Mouse (Mus musculus) hindbrain, embryonic 11.5 days (tissue): ENCODE data around the gene Fam53a. TPM values are rescaled to one million over a fixed set of nuclear protein-coding genes. Genes with fewer than 3 reads are reported as not detected.
A peak's percentile ranks its signal among the peaks of the same experiment; 100 is the strongest.

Experiments
- ATAC-seq: fragments of 200-750 bp; cut with Nextera tagmentation; 2 replicates; pipeline ENCODE4 v1.8.0; 2017; ENCODE audit warnings: mild to moderate bottlenecking, moderate TSS enrichment, moderate library complexity; ENCODE audit not compliant: low FRiP score
- DNase-seq: peaks from one replicate; pipeline ENCODE4 v3.0.0-alpha.2; 2015; ENCODE audit warnings: low spot score
- H3K27ac ChIP-seq: fragments of 300-500 bp; sonication (generic); 2 replicates; pipeline ENCODE4 v1.5.1; 2014; ENCODE audit warnings: mild to moderate bottlenecking, low read depth, low read length
- H3K27me3 ChIP-seq: fragments of 300-500 bp; sonication (generic); 2 replicates; pipeline ENCODE4 v1.6.1; 2014; ENCODE audit warnings: mild to moderate bottlenecking, low read length, moderate library complexity, mixed read lengths; ENCODE audit not compliant: control insufficient read depth, insufficient read depth
- H3K36me3 ChIP-seq: fragments of 300-500 bp; sonication (generic); 2 replicates; pipeline ENCODE4 v1.6.1; 2014; ENCODE audit warnings: mild to moderate bottlenecking, low read length, moderate library complexity, mixed read lengths; ENCODE audit not compliant: control insufficient read depth, insufficient read depth
- H3K4me1 ChIP-seq: fragments of 300-500 bp; sonication (generic); replicated peaks from 2 replicates; pipeline ENCODE4 v1.6.1; 2014; ENCODE audit warnings: low read length, mixed read lengths; ENCODE audit not compliant: control insufficient read depth, insufficient read depth
- H3K4me2 ChIP-seq: fragments of 300-500 bp; sonication (generic); replicated peaks from 2 replicates; pipeline ENCODE4 v1.6.1; 2014; ENCODE audit warnings: mild to moderate bottlenecking, low read depth, low read length
- H3K4me3 ChIP-seq: fragments of 300-500 bp; sonication (generic); 2 replicates; pipeline ENCODE4 v1.5.1; 2014; ENCODE audit warnings: low read depth, low read length
- H3K9ac ChIP-seq: fragments of 300-500 bp; sonication (generic); 2 replicates; pipeline ENCODE4 v1.6.1; 2014; ENCODE audit warnings: low read depth, low read length
- H3K9me3 ChIP-seq: fragments of 300-500 bp; sonication (generic); 2 replicates; pipeline ENCODE4 v1.6.1; 2016; ENCODE audit warnings: low read length; ENCODE audit not compliant: control insufficient read depth
- WGBS: fragments of 180-500 bp; shearing (Covaris S2); extraction: QIAGEN DNeasy Blood & Tissue Kit; methylation state at CpG from one replicate; pipeline ENCODE4 v1.1.7; 2014; 5-methylcytosine and 5-hydroxymethylcytosine counted together
- polyA plus RNA-seq: library from polyadenylated mRNA; unstranded; fragments of >200 nt; fragmentation: Nextera tagmentation; extraction: Ambion mirVana; gene quantifications from 2 replicates; pipeline ENCODE4 v1.2.1, GENCODE M21; 2014

The Fam53a gene
- polyA plus RNA-seq, 1 experiment from 2014 or later, result 50.3 TPM

DNA sequence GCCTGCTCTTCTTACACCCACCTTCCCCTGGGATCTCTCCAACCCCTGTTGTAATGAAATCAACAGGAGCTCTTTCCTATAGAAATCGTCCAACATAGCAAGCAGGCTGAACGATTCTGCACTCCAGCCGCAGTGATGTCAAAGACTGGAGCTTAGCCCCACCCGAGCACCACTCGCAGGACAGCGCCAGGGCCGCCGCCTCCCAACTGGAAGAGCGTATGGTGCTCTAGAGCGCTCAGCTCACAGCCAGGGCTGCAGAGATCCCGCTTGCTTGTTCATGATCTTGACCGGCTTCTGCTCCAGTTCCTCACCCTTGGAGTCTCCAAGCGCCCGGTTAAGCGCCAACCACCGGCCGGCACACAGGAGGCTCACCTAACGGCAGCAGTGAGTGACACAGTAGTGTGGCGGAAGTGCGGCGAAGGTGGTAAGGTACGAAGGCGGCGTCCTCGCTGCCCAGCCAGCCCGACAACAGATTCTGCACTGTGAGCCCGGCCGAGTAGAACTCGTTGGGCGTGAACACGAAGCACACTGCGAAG is 27.9 kb upstream of the Fam53a start:
- DNase-seq, result no peak
- Histone ChIP-seq H3K27me3 (no peaks in the 10 kb centered on the region), H3K36me3 (peaks cover 6% of the 10 kb centered on the region), H3K4me1 (peaks cover 7% of the 10 kb centered on the region; the same call in 1 of the 2 replicates), H3K9me3 (no peaks in the 10 kb centered on the region), H3K4me2 (peak overlapping the region; percentile 90), H3K9ac (peak overlapping the region; percentile 70), H3K27ac (peak overlapping the region; percentile 56; the same call in 1 of the 2 replicates), H3K4me3 (peak overlapping the region; percentile 76)
- under 1% methylated on average over 32 of the region's 32 CpGs for WGBS
- peak; percentile 28; the same call in 1 of the 2 replicates for ATAC-seq

DNA sequence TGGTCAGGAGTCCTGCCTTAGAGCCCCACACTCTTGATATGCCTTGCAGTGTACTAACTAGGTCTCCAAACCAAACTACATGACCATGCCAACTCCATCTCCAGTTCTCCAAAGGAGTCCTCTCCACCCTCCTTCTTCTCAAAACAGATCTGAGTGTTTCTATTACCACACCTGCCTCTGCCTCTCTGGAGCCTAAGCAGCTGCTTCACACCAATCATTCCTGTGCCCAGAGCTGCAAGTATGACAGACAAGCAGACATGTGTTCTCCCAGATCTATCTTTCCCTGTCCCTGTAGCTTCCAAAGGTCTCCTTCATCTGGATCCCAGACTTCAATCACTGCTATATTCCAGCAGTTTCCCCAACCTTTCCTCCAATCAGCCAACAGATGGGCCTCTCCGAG is 27.3 kb upstream of the Fam53a start:
- no peak for ATAC-seq
- peak overlapping the region; percentile 70 for H3K9ac ChIP-seq
- H3K4me1 ChIP-seq, result peaks cover 7% of the 10 kb centered on the region; the same call in 1 of the 2 replicates
- no peak for DNase-seq
- no peaks in the 10 kb centered on the region for H3K9me3 ChIP-seq
- H3K4me2 ChIP-seq, result peak overlapping the region; percentile 90
- peak overlapping the region; percentile 76 for H3K4me3 ChIP-seq
- no peak overlapping the region; the same call in 1 of the 2 replicates for H3K27ac ChIP-seq
- peaks cover 3% of the 10 kb centered on the region for H3K36me3 ChIP-seq
- WGBS, result 50% methylated on average over 1 of the region's 1 CpGs
- H3K27me3 ChIP-seq, result no peaks in the 10 kb centered on the region

DNA sequence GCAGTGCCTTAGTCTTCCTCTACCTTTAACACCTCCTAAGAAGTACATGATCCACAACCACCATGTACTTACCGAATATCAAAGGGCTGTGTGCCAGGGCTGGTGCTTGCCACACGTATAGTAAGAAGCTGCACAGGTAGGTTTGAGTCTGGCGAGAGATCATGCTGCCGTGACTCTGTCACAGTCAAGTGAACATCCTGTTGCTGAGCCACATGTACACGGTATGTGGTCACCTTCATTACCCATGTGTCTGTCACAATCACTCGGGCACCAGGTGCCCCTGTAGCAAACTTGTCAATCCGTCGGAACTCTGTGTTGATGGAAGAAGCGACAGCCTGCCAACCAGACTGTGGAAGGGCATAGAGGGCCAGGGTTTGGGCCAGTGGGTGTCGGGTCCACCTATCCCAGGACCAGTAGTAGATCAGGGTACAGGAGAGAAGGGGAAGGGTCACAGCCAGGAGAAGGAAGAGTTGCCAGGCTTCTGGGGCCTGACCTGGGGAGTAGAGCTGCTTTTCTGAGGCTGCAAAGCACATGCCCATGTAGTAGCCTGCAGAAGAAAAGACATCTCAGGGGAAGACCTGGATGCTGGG is 25.9 kb upstream of the Fam53a start:
- WGBS, result 93% methylated on average over 10 of the region's 10 CpGs
- Histone ChIP-seq H3K36me3 (no peaks in the 10 kb centered on the region; the same call in 1 of the 2 replicates), H3K27me3 (no peaks in the 10 kb centered on the region), H3K9me3 (no peaks in the 10 kb centered on the region), H3K9ac (no peak overlapping the region), H3K4me1 (peaks cover 9% of the 10 kb centered on the region), H3K4me2 (no peak overlapping the region), H3K27ac (no peak overlapping the region), H3K4me3 (no peak overlapping the region)
- no peak for ATAC-seq
- DNase-seq, result no peak

DNA sequence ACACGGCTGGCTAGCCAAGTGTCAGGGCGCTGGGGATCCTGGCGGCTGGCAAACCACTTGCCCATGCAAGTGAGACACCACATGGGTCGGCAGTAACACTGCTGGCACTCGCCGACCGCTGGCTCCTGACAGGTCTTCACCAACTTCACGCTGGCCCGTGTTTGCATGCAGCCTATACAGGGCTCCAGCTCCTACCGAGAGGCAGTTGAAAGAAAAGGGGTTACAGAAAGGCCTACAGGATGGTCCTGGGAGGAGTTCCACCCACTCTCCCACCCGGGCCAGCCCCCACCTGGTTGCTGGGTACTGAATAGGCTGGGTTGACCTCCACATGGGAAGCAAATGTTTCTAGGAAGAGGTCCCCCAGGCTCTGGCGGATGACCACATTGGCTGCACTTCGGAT is 25.0 kb upstream of the Fam53a start:
- ATAC-seq, result no peak
- Histone ChIP-seq H3K4me2 (no peak overlapping the region), H3K27me3 (no peaks in the 10 kb centered on the region), H3K27ac (no peak overlapping the region), H3K36me3 (no peaks in the 10 kb centered on the region; the same call in 1 of the 2 replicates), H3K9me3 (no peaks in the 10 kb centered on the region), H3K9ac (no peak overlapping the region), H3K4me1 (peaks cover 9% of the 10 kb centered on the region), H3K4me3 (no peak overlapping the region)
- 94% methylated on average over 13 of the region's 13 CpGs for WGBS
- DNase-seq, result no peak

DNA sequence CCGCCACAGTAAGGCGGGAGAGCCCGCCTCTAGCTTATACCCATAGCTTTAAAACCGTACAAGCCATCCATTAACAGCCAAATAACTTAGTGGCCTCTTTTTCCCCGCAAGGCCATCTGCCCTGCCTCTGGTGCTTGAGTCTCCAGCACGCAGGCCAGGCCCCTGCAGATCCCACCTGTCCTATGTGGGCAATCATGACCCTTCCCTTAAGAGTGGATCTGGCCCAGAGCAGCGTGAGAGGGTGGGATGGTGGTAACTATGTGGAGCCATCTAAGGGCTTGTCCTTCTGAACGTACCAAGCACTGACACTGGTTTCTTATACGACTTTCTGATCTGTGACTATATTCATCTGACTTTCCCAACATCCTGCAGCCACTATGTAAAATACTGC is 23.3 kb upstream of the Fam53a start:
- H3K27ac ChIP-seq, result no peak overlapping the region; the same call in 1 of the 2 replicates
- H3K4me2 ChIP-seq, result peak overlapping the region; percentile 68
- DNase-seq (no peak), ATAC-seq (peak; percentile 61)
- H3K27me3 ChIP-seq, result no peaks in the 10 kb centered on the region
- peak overlapping the region; percentile 13; the same call in 1 of the 2 replicates for H3K9ac ChIP-seq
- H3K36me3 ChIP-seq, result no peaks in the 10 kb centered on the region; the same call in 1 of the 2 replicates
- H3K4me3 ChIP-seq, result peak overlapping the region; percentile 78; the same call in 1 of the 2 replicates
- no peaks in the 10 kb centered on the region for H3K9me3 ChIP-seq
- 3% methylated on average over 9 of the region's 9 CpGs for WGBS
- H3K4me1 ChIP-seq, result peaks cover 8% of the 10 kb centered on the region

DNA sequence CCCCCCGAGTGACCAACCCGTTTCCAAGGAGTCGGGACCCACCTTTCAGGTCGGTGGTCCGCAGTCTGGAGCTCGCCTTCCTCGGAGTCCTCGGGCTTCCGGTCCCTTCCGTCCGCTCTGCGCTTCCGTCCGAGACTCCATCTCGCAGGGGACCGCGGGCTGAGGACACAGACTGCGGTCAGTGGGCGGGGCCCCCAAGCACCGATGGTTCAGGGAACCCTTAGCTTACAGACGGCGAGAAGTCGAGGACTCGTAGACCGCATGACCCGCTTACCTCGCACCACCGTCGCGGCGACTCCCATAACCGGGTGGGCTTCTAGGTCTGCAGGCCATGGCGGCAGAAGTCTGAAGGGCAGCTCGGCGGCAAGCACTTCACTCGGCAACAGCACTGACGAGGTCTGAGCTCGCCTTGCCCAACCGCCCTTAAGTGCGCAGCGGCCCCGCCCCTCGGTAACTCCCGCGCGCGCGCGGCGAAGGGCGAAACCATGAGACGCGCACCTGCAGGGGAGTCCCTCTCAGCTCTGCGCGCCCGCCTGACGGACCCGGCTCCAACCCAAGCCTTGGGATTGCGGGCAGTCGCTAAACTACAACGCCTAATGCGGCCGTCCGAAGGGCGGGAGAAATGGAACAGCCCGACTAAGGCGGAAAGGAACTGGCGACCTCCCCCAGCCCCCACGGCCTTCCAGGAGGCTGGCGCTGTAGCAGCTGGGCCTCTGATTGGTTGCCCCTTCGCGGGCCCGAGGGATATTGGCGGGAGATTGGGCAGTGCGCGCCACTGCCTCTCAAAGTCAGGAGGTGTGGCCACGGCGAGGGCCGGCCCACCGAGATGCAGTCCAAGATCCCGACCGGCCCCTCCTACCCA is 22.7 kb upstream of the Fam53a start, which contains the start of gene Slbp:
Gene Slbp, minus strand, starts transcription at position 654 of the 862 bp plus-strand sequence.
- H3K36me3 ChIP-seq, result no peaks in the 10 kb centered on the region; the same call in 1 of the 2 replicates

DNA sequence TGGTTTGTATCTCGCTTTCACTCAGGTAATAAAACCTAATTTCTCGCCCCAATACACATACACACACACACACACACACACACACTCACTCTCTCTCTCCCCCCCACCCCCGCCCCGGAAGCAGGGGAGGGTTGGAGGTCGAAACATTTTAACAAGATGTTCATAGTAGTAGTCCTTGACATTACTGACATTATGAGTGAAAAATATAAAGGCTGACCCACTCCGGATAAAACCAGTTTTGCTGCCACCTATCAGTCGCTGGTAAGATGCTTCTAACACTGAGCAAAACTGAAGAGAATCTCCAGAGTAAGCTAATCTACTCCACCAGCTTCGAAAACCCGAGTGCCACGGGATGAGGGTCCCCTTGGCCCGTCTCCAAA is 22.1 kb upstream of the Fam53a start:
- Histone ChIP-seq H3K27me3 (no peaks in the 10 kb centered on the region), H3K4me2 (peak overlapping the region; percentile 68), H3K36me3 (no peaks in the 10 kb centered on the region; the same call in 1 of the 2 replicates), H3K9me3 (no peaks in the 10 kb centered on the region), H3K4me1 (peaks cover 3% of the 10 kb centered on the region), H3K9ac (peak overlapping the region; percentile 76), H3K27ac (peak overlapping the region; percentile 96), H3K4me3 (peak overlapping the region; percentile 78)
- WGBS, result under 1% methylated on average over 11 of the region's 11 CpGs
- ATAC-seq, result no peak
- no peak for DNase-seq

More for the DNA sequence above, 22.7 kb upstream of the Fam53a start, which contains the start of gene Slbp:
- Histone ChIP-seq H3K27me3 (no peaks in the 10 kb centered on the region), H3K4me2 (peak within 1 kb of the TSS; percentile 68), H3K9ac (peak within 1 kb of the TSS; percentile 76), H3K27ac (peak within 1 kb of the TSS; percentile 96), H3K9me3 (no peaks in the 10 kb centered on the region), H3K4me1 (peaks cover 8% of the 10 kb centered on the region), H3K4me3 (peak within 1 kb of the TSS; percentile 78)
- DNase-seq (peak; percentile 96), ATAC-seq (peak; percentile 97)
- under 1% methylated on average over 82 of the region's 82 CpGs for WGBS

DNA sequence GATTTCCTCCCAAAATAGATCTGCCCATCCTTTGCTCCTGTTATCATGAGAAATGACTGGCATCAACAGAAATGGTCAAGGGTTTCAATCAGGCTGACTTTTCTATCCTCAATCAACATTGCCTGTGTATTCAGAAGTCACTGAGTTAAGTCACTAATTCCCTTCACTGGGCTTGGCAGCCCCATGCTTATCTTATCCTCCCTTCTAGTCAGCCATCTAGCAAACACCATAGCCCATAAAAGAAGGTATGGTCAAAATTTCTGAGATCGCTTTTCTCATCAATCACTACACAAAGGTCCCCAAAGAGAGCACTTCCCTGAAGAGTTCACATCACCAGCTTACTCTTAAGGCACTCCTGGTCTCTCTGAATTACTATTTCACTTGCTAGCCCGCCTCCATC is 21.6 kb upstream of the Fam53a start:
- no peaks in the 10 kb centered on the region for H3K9me3 ChIP-seq
- peak overlapping the region; percentile 78 for H3K4me3 ChIP-seq
- H3K27ac ChIP-seq, result no peak overlapping the region
- H3K9ac ChIP-seq, result peak overlapping the region; percentile 76
- H3K36me3 ChIP-seq, result no peaks in the 10 kb centered on the region; the same call in 1 of the 2 replicates
- DNase-seq (no peak), ATAC-seq (no peak)
- H3K4me1 ChIP-seq, result peaks cover 2% of the 10 kb centered on the region
- H3K4me2 ChIP-seq, result peak overlapping the region; percentile 68
- H3K27me3 ChIP-seq, result no peaks in the 10 kb centered on the region
- WGBS, result 15% methylated on average over 2 of the region's 2 CpGs
